Mouse (Mus musculus) bone marrow macrophage, adult 2 months (primary cell): Measurements from ENCODE around the gene Hps6. TPM values are rescaled to one million over a fixed set of nuclear protein-coding genes. Genes with fewer than 3 reads are reported as not detected.

Source experiments
- H3K27ac ChIP-seq: 2 replicates; pipeline ENCODE4 v1.5.1; 2012; ENCODE audit warnings: low read depth, low read length; ENCODE audit not compliant: insufficient read depth
- H3K4me1 ChIP-seq: 2 replicates; pipeline ENCODE4 v1.6.1; 2012; ENCODE audit warnings: low read length; ENCODE audit not compliant: control insufficient read depth, insufficient read depth
- H3K4me3 ChIP-seq: 2 replicates; pipeline ENCODE4 v1.5.1; 2012; ENCODE audit warnings: mild to moderate bottlenecking, low read length, moderate library complexity; ENCODE audit not compliant: insufficient read depth
- CTCF ChIP-seq: IDR thresholded peaks from 2 replicates; pipeline ENCODE4 v1.5.1; 2012; ENCODE audit warnings: low read depth, mild to moderate bottlenecking, low read length, moderate library complexity
- POLR2A ChIP-seq: IDR thresholded peaks from 2 replicates; pipeline ENCODE4 v1.6.1; 2012; ENCODE audit warnings: mild to moderate bottlenecking, low read depth, low read length, borderline replicate concordance
- polyA plus RNA-seq: library from polyadenylated mRNA; stranded (reverse); fragments of >200 nt; gene quantifications from 2 replicates; pipeline ENCODE4 v1.2.4, GENCODE M21; 2012; ENCODE audit not compliant: missing spikeins, insufficient read depth, insufficient read length

Hps6 gene
- polyA plus RNA-seq, 1 experiment = 6.7 TPM

GRCm38 (mm10) chr19:46028747-46029320 is 25.5 kb downstream of the Hps6 start:
- TF ChIP-seq POLR2A = no peak
- TF ChIP-seq CTCF = no peak
- Histone ChIP-seq H3K4me1 (no peaks in the 10 kb centered on the region), H3K4me3 (no peak overlapping the region), H3K27ac (no peak overlapping the region)

DNA sequence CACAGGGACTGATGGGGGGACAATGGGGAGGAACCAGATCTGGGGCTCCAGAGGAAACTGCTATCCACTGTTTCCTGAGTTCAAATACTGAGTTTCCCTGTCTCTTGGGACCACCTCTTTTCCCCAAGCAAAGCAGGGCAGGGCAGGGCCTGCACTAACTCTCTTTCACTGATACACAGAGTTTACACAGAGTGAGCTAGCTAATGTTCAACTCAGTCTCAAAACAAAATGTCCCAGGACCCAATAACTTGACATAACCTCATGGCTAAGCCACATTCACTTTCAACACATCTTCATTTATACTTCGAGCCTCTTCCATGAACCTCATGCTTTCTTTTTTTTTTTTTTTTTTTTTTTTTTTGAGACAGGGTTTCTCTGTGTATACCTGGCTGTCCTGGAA is 26.3 kb downstream of the Hps6 start:
- Histone ChIP-seq H3K4me1 (no peaks in the 10 kb centered on the region), H3K27ac (no peak overlapping the region), H3K4me3 (no peak overlapping the region)
- TF ChIP-seq POLR2A (no peak), CTCF (no peak)

- no peak overlapping the region for H3K27ac ChIP-seq
- no peak for TF ChIP-seq CTCF
- no peak for TF ChIP-seq POLR2A
- H3K4me3 ChIP-seq = no peak overlapping the region
- H3K4me1 ChIP-seq = no peaks in the 10 kb centered on the region
Measured at GRCm38 (mm10) chr19:46030196-46030983, 27.1 kb downstream of the Hps6 start.

GRCm38 (mm10) chr19:46031689-46032432 is 28.6 kb downstream of the Hps6 start:
- H3K4me3 ChIP-seq = no peak overlapping the region

DNA sequence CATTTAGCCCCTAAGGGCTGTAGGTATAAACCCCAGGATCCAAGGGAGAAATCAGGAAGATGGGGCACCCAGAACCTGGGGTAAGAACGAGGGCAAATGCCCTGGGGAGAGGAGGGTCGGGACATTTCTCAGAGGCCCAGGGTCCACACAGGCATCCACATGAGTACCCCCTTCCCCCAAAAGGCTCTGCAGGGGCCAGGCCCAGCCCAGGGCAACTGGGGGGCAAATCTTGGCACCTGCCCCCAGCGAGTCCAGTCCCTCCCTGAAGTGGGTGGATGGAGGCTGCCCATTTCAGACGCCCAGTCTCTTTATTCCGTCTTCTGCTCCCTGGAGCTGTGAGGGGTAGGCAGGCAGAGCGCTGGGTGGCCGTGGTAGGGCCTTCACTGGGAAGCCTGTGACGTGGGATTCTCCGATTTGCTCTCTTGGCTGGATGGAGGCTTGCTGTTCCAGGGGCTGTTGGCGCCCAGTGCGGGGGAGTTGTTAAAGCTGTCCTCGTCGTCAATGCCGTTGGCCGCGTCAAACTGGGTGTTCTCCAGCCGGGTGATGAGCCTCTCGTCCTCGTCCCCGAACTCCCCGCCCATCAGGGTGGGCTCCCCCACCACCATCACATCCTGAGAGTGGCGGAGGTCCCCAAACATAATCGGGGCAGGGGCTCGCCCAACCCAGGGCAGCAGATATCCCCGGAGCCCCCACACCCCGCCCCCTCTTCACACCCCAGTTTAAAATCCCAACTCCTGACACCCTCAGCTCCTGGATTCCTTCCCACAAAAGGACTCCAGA is 29.6 kb downstream of the Hps6 start:
- Histone ChIP-seq H3K27ac (no peak overlapping the region), H3K4me1 (peaks cover 11% of the 10 kb centered on the region), H3K4me3 (no peak overlapping the region)
- TF ChIP-seq CTCF (no peak), POLR2A (no peak)

More at GRCm38 (mm10) chr19:46031689-46032432, 28.6 kb downstream of the Hps6 start:
- TF ChIP-seq CTCF = no peak
- TF ChIP-seq POLR2A = no peak
- Histone ChIP-seq H3K4me1 (peaks cover under 1% of the 10 kb centered on the region), H3K27ac (no peak overlapping the region)

DNA sequence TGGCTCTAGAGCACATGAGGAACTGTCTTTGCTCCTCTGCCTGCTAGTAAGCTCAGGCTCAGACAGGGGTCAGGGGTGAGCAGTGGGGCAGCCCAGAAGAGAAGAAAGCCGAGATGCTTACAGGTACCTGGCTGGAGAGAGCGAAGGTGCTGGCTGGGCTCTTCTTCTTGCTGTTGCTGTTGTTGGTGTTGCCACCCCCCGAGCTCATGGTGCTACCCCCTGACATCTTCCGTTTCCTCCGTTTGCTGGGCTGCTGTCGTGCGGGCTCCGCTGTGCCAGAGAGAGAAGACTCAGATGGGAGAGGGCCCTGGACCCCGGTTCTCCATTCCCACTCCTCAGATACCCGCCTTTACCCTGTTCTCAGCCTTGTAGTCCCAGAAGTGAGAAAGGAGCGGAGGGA is 30.6 kb downstream of the Hps6 start:
- Histone ChIP-seq H3K4me1 (peaks cover 18% of the 10 kb centered on the region), H3K4me3 (no peak overlapping the region)
- TF ChIP-seq CTCF (no peak), POLR2A (no peak)

DNA sequence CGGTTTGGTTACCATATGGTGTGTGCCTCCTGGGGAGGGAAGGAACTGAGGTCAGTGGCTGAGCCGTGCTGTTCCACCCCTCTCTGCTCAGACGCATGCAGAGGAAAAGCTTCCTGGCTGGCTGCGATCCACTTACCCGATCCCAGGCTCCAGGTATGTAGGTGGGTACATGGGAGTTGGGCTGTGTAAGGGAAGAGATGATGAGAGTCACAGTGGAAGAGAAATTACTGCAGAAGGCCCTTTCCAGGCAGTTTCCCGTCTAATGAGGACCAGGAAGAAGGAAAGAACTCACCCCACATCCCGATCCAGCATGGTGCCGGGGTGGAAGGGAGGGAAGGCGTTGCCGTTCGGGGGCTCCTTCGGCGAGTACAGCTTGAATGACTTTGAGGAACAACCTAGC is 32.7 kb downstream of the Hps6 start:
- Histone ChIP-seq H3K4me3 (no peak overlapping the region), H3K4me1 (peaks cover 22% of the 10 kb centered on the region), H3K27ac (no peak overlapping the region)
- TF ChIP-seq CTCF = no peak
- no peak for TF ChIP-seq POLR2A

More for the DNA sequence above, 30.6 kb downstream of the Hps6 start:
- no peak overlapping the region for H3K27ac ChIP-seq

- no peak overlapping the region for H3K27ac ChIP-seq
- no peak overlapping the region for H3K4me3 ChIP-seq
- peaks cover 27% of the 10 kb centered on the region for H3K4me1 ChIP-seq
- TF ChIP-seq POLR2A (no peak), CTCF (no peak)
Measured at GRCm38 (mm10) chr19:46036477-46037242, 33.4 kb downstream of the Hps6 start.

DNA sequence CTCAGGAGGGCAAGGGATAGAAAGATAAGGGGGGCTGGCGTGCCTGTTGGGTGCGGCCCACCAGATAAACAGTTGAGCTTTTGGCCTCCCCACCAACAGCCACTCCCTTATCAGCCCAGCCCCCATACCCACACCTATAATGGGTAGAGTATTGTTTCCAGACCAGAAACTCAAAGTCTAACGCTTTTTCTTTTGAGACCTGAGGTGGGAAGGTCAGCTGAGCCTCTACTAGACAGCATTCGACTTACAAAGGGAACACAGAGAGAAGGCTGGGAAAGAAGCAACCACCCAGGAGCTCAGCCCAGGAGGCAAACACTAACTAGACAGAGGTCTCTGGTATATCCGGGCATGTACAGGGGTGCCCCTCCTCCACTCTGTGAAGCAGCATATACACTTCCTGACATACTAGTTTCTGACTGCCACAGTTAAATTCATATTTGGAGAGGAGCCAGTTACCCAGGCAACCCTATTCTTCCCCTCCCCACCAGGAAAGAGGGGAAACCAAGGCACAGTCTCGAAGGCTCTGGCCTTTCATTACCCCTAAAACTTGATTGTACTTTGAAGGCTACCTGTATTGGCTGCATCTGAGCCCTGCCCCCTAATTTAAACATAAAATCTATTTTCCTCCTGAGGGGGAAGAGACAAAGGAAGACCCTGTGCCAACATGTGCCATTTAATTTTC is 34.1 kb downstream of the Hps6 start:
- TF ChIP-seq POLR2A (no peak), CTCF (no peak)
- peaks cover 27% of the 10 kb centered on the region for H3K4me1 ChIP-seq
- H3K4me3 ChIP-seq = no peak overlapping the region
- H3K27ac ChIP-seq = no peak overlapping the region
